Mouse (Mus musculus) testis, adult 2 months (tissue): ENCODE measurements around the gene Pop5.
A peak's percentile ranks its signal among the peaks of the same experiment; 100 is the strongest.

Source experiments
- CTCF ChIP-seq: fragments of 200-500 bp; IDR thresholded peaks from 2 replicates; pipeline ENCODE4 v1.5.1; 2012; ENCODE audit warnings: low read depth, mild to moderate bottlenecking, inconsistent platforms, low read length, moderate library complexity; ENCODE audit not compliant: control insufficient read depth, insufficient read depth, insufficient replicate concordance
- POLR2A ChIP-seq: fragments of 200-500 bp; IDR thresholded peaks from 2 replicates; pipeline ENCODE4 v1.6.1; 2012; ENCODE audit warnings: low read depth, mild to moderate bottlenecking, inconsistent platforms, low read length, moderate library complexity; ENCODE audit not compliant: control insufficient read depth

DNA sequence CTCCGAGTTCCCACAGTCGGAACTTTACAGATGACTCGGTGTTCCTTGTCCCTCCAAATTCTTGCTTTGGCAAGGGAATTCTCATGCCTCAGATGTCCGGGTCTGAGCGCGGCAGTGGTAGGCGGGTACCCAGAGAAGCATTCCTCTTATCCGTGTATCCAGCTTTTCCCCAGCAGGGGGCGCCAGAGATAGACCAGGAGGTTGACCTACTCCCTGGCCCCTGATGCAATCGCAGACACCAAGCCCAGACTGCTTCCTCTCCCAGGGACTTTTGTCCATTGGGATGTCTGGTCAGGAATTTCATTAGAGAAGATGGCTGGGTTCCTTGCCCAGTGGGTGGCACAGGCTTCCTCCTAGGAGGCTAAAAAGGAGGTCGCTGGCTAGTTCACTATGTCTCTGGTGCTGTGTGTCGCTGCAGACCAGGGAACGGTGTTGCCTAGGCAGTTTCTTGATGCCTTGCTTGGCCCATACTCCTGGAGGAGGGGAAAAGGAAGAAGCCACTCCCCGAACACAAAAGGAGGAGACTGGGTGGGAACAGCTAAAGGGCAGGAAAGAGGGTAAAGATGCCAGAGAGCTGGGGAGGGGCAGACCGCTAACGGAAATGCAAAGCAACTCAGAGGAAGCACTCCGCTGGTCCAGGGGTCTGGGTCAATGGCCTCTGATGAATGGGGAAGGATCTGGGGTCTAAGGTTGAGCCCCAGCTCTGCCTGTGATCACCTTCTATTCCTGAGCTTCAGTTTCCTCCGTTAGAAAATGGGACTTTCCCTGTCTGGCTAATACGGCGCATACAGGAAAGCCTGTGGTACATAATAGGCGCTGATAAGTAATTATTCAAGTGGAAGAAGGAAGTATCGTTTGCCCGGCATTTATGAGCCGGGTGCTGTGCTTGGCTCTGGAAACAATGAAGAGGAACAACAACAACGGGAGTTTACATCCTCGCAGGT lies 48.2 kb upstream of the Pop5 start:
- peak; percentile 88 for TF ChIP-seq CTCF
- TF ChIP-seq POLR2A, result no peak
